Mouse (Mus musculus): ENCODE measurements at regions not wholly inside any gene's neighbourhood (a gene's known extent, or its start where the extent isn't known, plus 50 kb on each side); places are given as distances from the start of the nearest gene placed in this dataset.
A peak's percentile ranks its signal among the peaks of the same experiment; 100 is the strongest.

- ChIA-PET POLR2A (no interaction called here), CTCF (interaction anchor here (2.5 kb wide), 1 partner anchor 10 kb away, joined by 9 read pairs; no protein-coding TSS in a partner anchor)
- H3K27me3 ChIP-seq: no peaks in the 10 kb centered on the region
- ATAC-seq (no peak), DNase-seq (ENCODE audit: low read depth, low spot score) (no peak)
- TF ChIP-seq CTCF (IDR thresholded peaks at IDR 0.05): no peak
- in situ Hi-C loops (cut with MboI; ENCODE audit: low pct_unique_long_range_greater_than_20kb): loop anchor here (5.0 kb wide), 1 partner anchor 40 kb away; no protein-coding TSS in a partner anchor
Measured at GRCm38 (mm10) chr15:11532536-11532935, 133.1 kb upstream of the Tars start.

DNA sequence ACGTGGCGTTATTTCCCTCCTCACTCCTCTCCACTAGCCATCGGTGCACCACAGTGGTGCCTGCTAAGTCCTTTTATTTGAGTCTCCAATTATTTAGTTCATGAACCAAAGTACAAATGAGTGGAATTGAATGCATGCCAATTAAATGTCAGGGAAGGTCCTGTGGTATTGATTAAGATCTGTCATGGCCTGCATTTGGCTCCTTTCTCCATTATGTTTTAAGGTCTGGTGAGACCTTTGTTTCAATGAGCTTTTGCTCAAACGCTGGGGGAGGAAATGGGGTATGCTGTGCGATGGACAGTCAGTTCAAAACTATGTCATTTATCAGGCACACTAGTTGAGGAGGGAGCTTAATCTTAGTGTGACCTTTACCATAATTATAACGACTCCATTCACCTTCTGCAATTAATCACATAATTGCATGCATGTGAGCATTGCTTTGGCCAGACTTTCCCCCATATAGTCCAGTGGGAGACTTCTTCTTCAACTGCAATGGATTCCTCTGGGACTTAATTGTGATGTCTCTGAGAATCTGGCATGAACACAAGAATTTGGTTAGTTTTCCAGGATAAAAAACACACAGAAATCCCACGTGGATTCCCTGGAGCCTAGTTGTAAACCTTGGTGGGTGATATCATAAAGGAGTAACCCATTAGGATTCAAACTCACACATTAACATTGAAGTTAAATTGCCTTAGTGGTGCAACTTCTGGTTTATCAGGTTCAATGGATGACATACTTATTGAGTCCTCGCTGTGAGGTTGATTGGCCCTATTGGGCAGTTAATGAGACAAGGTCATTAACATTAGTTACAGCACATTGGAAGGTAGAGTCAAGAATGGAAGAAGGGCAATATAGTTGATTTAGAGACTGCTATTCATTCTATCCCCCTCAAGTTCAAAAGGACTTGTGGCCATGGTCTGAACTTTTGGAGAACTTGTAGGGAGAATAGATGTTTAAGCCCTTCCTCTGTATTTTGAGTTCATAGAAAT, 130.7 kb upstream of the Tars start:
- DNase-seq (ENCODE audit: low read depth, low spot score): no peak
- H3K27me3 ChIP-seq: no peaks in the 10 kb centered on the region
- in situ Hi-C loops (cut with MboI; ENCODE audit: low pct_unique_long_range_greater_than_20kb): loop anchor here (5.0 kb wide), 1 partner anchor 42 kb away; no protein-coding TSS in a partner anchor
- peak; percentile 26 for ATAC-seq
- ChIA-PET POLR2A (no interaction called here), CTCF (interaction anchor here (0.8 to 2.5 kb wide), 3 partner anchors 13 to 36 kb away, joined by 3 to 9 read pairs (median 3); no protein-coding TSS in a partner anchor)
- no peak for TF ChIP-seq CTCF (IDR thresholded peaks at IDR 0.05)

- H3K27me3 ChIP-seq: no peaks in the 10 kb centered on the region
- ATAC-seq: peak; percentile 54
- ChIA-PET CTCF (no interaction called here), POLR2A (no interaction called here)
- in situ Hi-C loops (cut with MboI; ENCODE audit: low pct_unique_long_range_greater_than_20kb): no loop called here
- DNase-seq (ENCODE audit: low read depth, low spot score): peak; percentile 58
- no peak for TF ChIP-seq CTCF (IDR thresholded peaks at IDR 0.05)
Measured at GRCm38 (mm10) chr15:11524337-11525106, 125.1 kb upstream of the Tars start.

GRCm38 (mm10) chr15:11518565-11518964, 119.1 kb upstream of the Tars start:
- H3K27me3 ChIP-seq: no peaks in the 10 kb centered on the region
- ChIA-PET POLR2A (no interaction called here), CTCF (no interaction called here)
- ATAC-seq (no peak), DNase-seq (ENCODE audit: low read depth, low spot score) (no peak)
- in situ Hi-C loops (cut with MboI; ENCODE audit: low pct_unique_long_range_greater_than_20kb): no loop called here
- TF ChIP-seq CTCF (IDR thresholded peaks at IDR 0.05): no peak

- ChIA-PET POLR2A (no interaction called here), CTCF (no interaction called here)
- TF ChIP-seq CTCF (IDR thresholded peaks at IDR 0.05): no peak
- DNase-seq (ENCODE audit: low read depth, low spot score) (no peak), ATAC-seq (no peak)
- in situ Hi-C loops (cut with MboI; ENCODE audit: low pct_unique_long_range_greater_than_20kb): no loop called here
- no peaks in the 10 kb centered on the region for H3K27me3 ChIP-seq
Measured at GRCm38 (mm10) chr15:11517892-11518291, 118.4 kb upstream of the Tars start.

GRCm38 (mm10) chr15:11505076-11505639, 105.7 kb upstream of the Tars start:
- ATAC-seq: no peak
- in situ Hi-C loops (cut with MboI; ENCODE audit: low pct_unique_long_range_greater_than_20kb): no loop called here
- H3K27me3 ChIP-seq: no peaks in the 10 kb centered on the region
- CTCF ChIA-PET: interaction anchor here (1.6 kb wide), 1 partner anchor 23 kb away, joined by 3 read pairs; no protein-coding TSS in a partner anchor
- TF ChIP-seq CTCF (IDR thresholded peaks at IDR 0.05): no peak
- DNase-seq (ENCODE audit: low read depth, low spot score): no peak
- POLR2A ChIA-PET: no interaction called here

GRCm38 (mm10) chr15:11496436-11496835, 97.0 kb upstream of the Tars start:
- ChIA-PET POLR2A (no interaction called here), CTCF (no interaction called here)
- ATAC-seq: no peak
- in situ Hi-C loops (cut with MboI; ENCODE audit: low pct_unique_long_range_greater_than_20kb): no loop called here
- no peak for DNase-seq (ENCODE audit: low read depth, low spot score)
- H3K27me3 ChIP-seq: peaks cover 3% of the 10 kb centered on the region
- TF ChIP-seq CTCF (IDR thresholded peaks at IDR 0.05): no peak

- no peak for TF ChIP-seq CTCF (IDR thresholded peaks at IDR 0.05)
- no peak for ATAC-seq
- in situ Hi-C loops (cut with MboI; ENCODE audit: low pct_unique_long_range_greater_than_20kb): no loop called here
- CTCF ChIA-PET: interaction anchor here (0.9 to 1.2 kb wide), 2 partner anchors 12 to 81 kb away, joined by 3 read pairs; no protein-coding TSS in a partner anchor
- peaks cover 3% of the 10 kb centered on the region for H3K27me3 ChIP-seq
- POLR2A ChIA-PET: interaction anchor here (0.6 kb wide), 1 partner anchor 89 kb away, joined by 3 read pairs; no protein-coding TSS in a partner anchor
- DNase-seq (ENCODE audit: low read depth, low spot score): peak; percentile 1
Measured at GRCm38 (mm10) chr15:11489116-11489515, 89.7 kb upstream of the Tars start.

DNA sequence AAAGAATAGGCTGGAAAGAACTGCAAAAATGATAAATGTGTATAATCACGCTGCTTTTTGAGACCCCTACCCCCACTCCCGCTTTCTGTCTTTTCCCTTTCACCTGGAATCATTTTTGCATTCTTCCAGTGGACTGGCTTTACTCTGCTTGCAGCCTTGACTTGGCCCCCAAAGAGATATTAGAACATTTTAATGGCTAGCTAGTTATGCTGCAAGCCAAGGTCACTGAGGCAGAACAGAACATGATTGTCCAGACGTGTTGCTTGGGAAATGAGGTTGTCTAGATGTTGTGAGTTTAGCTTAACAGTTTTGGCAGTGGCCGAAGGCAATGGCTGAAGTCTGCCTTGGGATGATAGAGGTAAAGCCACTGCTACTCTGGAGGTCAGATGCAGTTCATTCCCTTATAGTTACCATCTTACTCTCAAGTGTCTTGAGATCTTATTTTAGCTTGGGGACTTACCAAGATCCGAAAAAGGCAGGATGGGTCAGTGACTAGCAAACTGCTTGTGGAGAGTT, 87.9 kb upstream of the Tars start:
- TF ChIP-seq CTCF (IDR thresholded peaks at IDR 0.05): no peak
- ChIA-PET POLR2A (no interaction called here), CTCF (no interaction called here)
- H3K27me3 ChIP-seq: no peaks in the 10 kb centered on the region
- in situ Hi-C loops (cut with MboI; ENCODE audit: low pct_unique_long_range_greater_than_20kb): no loop called here
- DNase-seq (ENCODE audit: low read depth, low spot score) (peak; percentile 13), ATAC-seq (peak; percentile 69)

DNA sequence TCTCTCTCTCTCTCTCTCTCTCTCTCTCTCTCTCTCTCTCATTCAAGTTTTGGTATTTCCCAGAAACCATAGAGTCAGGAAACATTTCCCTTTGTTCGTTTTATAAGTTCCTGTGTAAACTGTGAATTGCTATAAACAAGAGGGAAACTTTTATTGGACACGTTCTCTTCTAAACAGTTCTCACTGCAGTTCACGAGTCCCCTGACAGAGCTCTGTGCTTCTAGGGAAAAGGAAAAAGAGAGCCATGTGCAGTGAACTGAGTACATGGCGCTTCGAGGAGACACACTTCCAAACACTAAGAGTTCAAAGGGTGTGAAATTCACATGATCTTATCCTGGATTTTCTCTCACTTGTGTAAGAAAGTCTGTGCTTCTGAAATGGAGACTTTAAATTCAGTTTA, 84.5 kb upstream of the Tars start:
- ChIA-PET CTCF (interaction anchor here (0.9 kb wide), 1 partner anchor 33 kb away, joined by 4 read pairs; no protein-coding TSS in a partner anchor), POLR2A (no interaction called here)
- in situ Hi-C loops (cut with MboI; ENCODE audit: low pct_unique_long_range_greater_than_20kb): no loop called here
- no peaks in the 10 kb centered on the region for H3K27me3 ChIP-seq
- ATAC-seq (no peak), DNase-seq (ENCODE audit: low read depth, low spot score) (no peak)
- no peak for TF ChIP-seq CTCF (IDR thresholded peaks at IDR 0.05)

Measured in Patski (cell line).